Mouse (Mus musculus) testis, adult 2 months (tissue): ENCODE measurements around the gene Dnttip2. TPM values are rescaled to one million over a fixed set of nuclear protein-coding genes. Genes with fewer than 3 reads are reported as not detected.

Experiments
- H3K27ac ChIP-seq: fragments of 200-500 bp; 2 replicates; pipeline ENCODE4 v1.5.1; 2012; ENCODE audit warnings: low read depth, low read length; ENCODE audit not compliant: control insufficient read depth, insufficient read depth
- H3K27me3 ChIP-seq: fragments of 200-500 bp; 2 replicates; pipeline ENCODE4 v1.6.1; 2012; ENCODE audit warnings: mild to moderate bottlenecking, low read length, moderate library complexity; ENCODE audit not compliant: control insufficient read depth, insufficient read depth
- H3K36me3 ChIP-seq: fragments of 200-500 bp; 2 replicates; pipeline ENCODE4 v1.6.1; 2012; ENCODE audit warnings: mild to moderate bottlenecking, low read length; ENCODE audit not compliant: control insufficient read depth, insufficient read depth
- H3K4me1 ChIP-seq: fragments of 200-500 bp; 2 replicates; pipeline ENCODE4 v1.6.1; 2012; ENCODE audit warnings: low read length; ENCODE audit not compliant: control insufficient read depth, insufficient read depth
- H3K4me3 ChIP-seq: fragments of 200-500 bp; 2 replicates; pipeline ENCODE4 v1.5.1; 2012; ENCODE audit warnings: low read depth, mild to moderate bottlenecking, low read length, moderate library complexity, mixed read lengths; ENCODE audit not compliant: control insufficient read depth
- CTCF ChIP-seq: fragments of 200-500 bp; IDR thresholded peaks from 2 replicates; pipeline ENCODE4 v1.5.1; 2012; ENCODE audit warnings: low read depth, mild to moderate bottlenecking, inconsistent platforms, low read length, moderate library complexity; ENCODE audit not compliant: control insufficient read depth, insufficient read depth, insufficient replicate concordance
- POLR2A ChIP-seq: fragments of 200-500 bp; IDR thresholded peaks from 2 replicates; pipeline ENCODE4 v1.6.1; 2012; ENCODE audit warnings: low read depth, mild to moderate bottlenecking, inconsistent platforms, low read length, moderate library complexity; ENCODE audit not compliant: control insufficient read depth
- polyA plus RNA-seq: library from polyadenylated mRNA; depleted of rRNA; stranded (reverse); fragments of >200 nt; gene quantifications from 2 replicates; pipeline ENCODE4 v1.2.3, GENCODE M21; 2012; rRNA removed

The Dnttip2 gene
- polyA plus RNA-seq, 1 experiment, result 14.2 TPM

GRCm38 (mm10) chr3:122317339-122317738 is 43.2 kb downstream of the Dnttip2 start:
- H3K4me3 ChIP-seq, result no peak overlapping the region
- TF ChIP-seq POLR2A, result no peak
- TF ChIP-seq CTCF, result no peak
- no peaks in the 10 kb centered on the region for H3K36me3 ChIP-seq
- peaks cover 2% of the 10 kb centered on the region for H3K4me1 ChIP-seq
- H3K27me3 ChIP-seq, result no peaks in the 10 kb centered on the region
- no peak overlapping the region for H3K27ac ChIP-seq

GRCm38 (mm10) chr3:122322226-122322625 is 48.0 kb downstream of the Dnttip2 start:
- Histone ChIP-seq H3K4me3 (no peak overlapping the region), H3K36me3 (no peaks in the 10 kb centered on the region), H3K4me1 (no peaks in the 10 kb centered on the region), H3K27me3 (no peaks in the 10 kb centered on the region), H3K27ac (no peak overlapping the region)
- TF ChIP-seq CTCF (no peak), POLR2A (no peak)

GRCm38 (mm10) chr3:122323841-122324240 is 49.7 kb downstream of the Dnttip2 start:
- no peak for TF ChIP-seq CTCF
- no peak for TF ChIP-seq POLR2A
- no peaks in the 10 kb centered on the region for H3K27me3 ChIP-seq
- no peak overlapping the region for H3K27ac ChIP-seq
- H3K4me3 ChIP-seq, result no peak overlapping the region
- H3K4me1 ChIP-seq, result no peaks in the 10 kb centered on the region
- H3K36me3 ChIP-seq, result no peaks in the 10 kb centered on the region

- no peaks in the 10 kb centered on the region for H3K36me3 ChIP-seq
These were observed 50.3 kb downstream of the Dnttip2 start for GRCm38 (mm10) chr3:122324528-122324927.

GRCm38 (mm10) chr3:122330484-122330883 is 56.3 kb downstream of the Dnttip2 start:
- Histone ChIP-seq H3K27ac (no peak overlapping the region), H3K4me1 (no peaks in the 10 kb centered on the region), H3K36me3 (no peaks in the 10 kb centered on the region), H3K4me3 (no peak overlapping the region), H3K27me3 (no peaks in the 10 kb centered on the region)
- TF ChIP-seq CTCF (no peak), POLR2A (no peak)

More at GRCm38 (mm10) chr3:122324528-122324927, 50.3 kb downstream of the Dnttip2 start:
- Histone ChIP-seq H3K4me3 (no peak overlapping the region), H3K4me1 (no peaks in the 10 kb centered on the region), H3K27me3 (no peaks in the 10 kb centered on the region), H3K27ac (no peak overlapping the region)
- TF ChIP-seq CTCF (no peak), POLR2A (no peak)

- TF ChIP-seq CTCF, result no peak
- TF ChIP-seq POLR2A, result no peak
- no peaks in the 10 kb centered on the region for H3K27me3 ChIP-seq
- H3K4me1 ChIP-seq, result no peaks in the 10 kb centered on the region
- H3K27ac ChIP-seq, result no peak overlapping the region
- H3K36me3 ChIP-seq, result no peaks in the 10 kb centered on the region
- H3K4me3 ChIP-seq, result no peak overlapping the region
These were observed 59.3 kb downstream of the Dnttip2 start for GRCm38 (mm10) chr3:122333493-122333892.

- no peak for TF ChIP-seq CTCF
- TF ChIP-seq POLR2A, result no peak
These were observed 59.7 kb downstream of the Dnttip2 start for GRCm38 (mm10) chr3:122333902-122334301.

GRCm38 (mm10) chr3:122334375-122334774 is 60.2 kb downstream of the Dnttip2 start:
- Histone ChIP-seq H3K4me1 (no peaks in the 10 kb centered on the region), H3K27ac (no peak overlapping the region), H3K36me3 (no peaks in the 10 kb centered on the region), H3K27me3 (no peaks in the 10 kb centered on the region), H3K4me3 (no peak overlapping the region)
- no peak for TF ChIP-seq CTCF
- TF ChIP-seq POLR2A, result no peak

More at GRCm38 (mm10) chr3:122333902-122334301, 59.7 kb downstream of the Dnttip2 start:
- no peak overlapping the region for H3K27ac ChIP-seq
- no peak overlapping the region for H3K4me3 ChIP-seq
- no peaks in the 10 kb centered on the region for H3K36me3 ChIP-seq
- H3K27me3 ChIP-seq, result no peaks in the 10 kb centered on the region
- H3K4me1 ChIP-seq, result no peaks in the 10 kb centered on the region

Other genes with a start within 250 kb of the Dnttip2 start
- gene Abca4, start 229.9 kb upstream of the Dnttip2 start, polyA plus RNA-seq, result 0.38 and 0.65 TPM in 2 replicates
- 31.7 and 32.7 TPM in 2 replicates for gene Gclm, start 28.8 kb upstream of the Dnttip2 start, polyA plus RNA-seq
- 11.2 and 12.5 TPM in 2 replicates for gene Bcar3, start 19.7 kb downstream of the Dnttip2 start, polyA plus RNA-seq